Comparison of ENCODE assay signal across 9 mouse cellular contexts in genomic region chr1:79860411-79861039, GRCm38 (mm10). TPM values are rescaled to one million over a fixed set of nuclear protein-coding genes. Genes with fewer than 3 reads are reported as not detected.
DNase-seq lines count a peak whose midpoint lies in the region; ATAC-seq and TF ChIP-seq lines count a peak whose summit lies in the region.
"Had no signal": no experiment of that assay in that cellular context is flagged by ENCODE, and none has a peak within 500 bp of the region (broad histone marks: within the 10 kb centered on the region; RNA-seq: fewer than 3 reads in every experiment).

No protein-coding gene starts in this region.

- no peak for TF ChIP-seq POLR2A in cortical plate, adult 2 months (IDR thresholded peaks at IDR 0.05; ENCODE audit: extremely low read depth, insufficient read depth, low read length)

- no peak overlapping the region for H3K9ac ChIP-seq in kidney, embryonic 16.5 days (replicated peaks; ENCODE audit: low read length)
- no peak overlapping the region for H3K9ac ChIP-seq in limb, embryonic 12.5 days (replicated peaks)

- 40% methylated on average over 12 of the region's 12 CpGs for WGBS in kidney, embryonic 16.5 days
- WGBS in limb, embryonic 12.5 days = 31% methylated on average over 12 of the region's 12 CpGs

- ATAC-seq in kidney, embryonic 16.5 days (ENCODE audit: low FRiP score, low TSS enrichment) = no peak
- no peak for ATAC-seq in limb, embryonic 12.5 days (ENCODE audit: insufficient number of reproducible peaks, insufficient read depth, low FRiP score, low TSS enrichment, low read depth)
- ATAC-seq in monocyte, adult 5-6 weeks (replicated peaks; ENCODE audit: insufficient number of reproducible peaks, low FRiP score, low TSS enrichment, poor library complexity, severe bottlenecking) = no peak

- H3K4me1 ChIP-seq in kidney, embryonic 16.5 days (ENCODE audit: insufficient read depth, low read length) = peaks cover 36% of the 10 kb centered on the region
- H3K4me1 ChIP-seq in cortical plate, adult 2 months (ENCODE audit: control insufficient read depth, insufficient read depth, low read length) = peaks cover 3% of the 10 kb centered on the region
- peaks cover 54% of the 10 kb centered on the region for H3K4me1 ChIP-seq in limb, embryonic 12.5 days (replicated peaks)

- no peaks in the 10 kb centered on the region for H3K36me3 ChIP-seq in kidney, embryonic 16.5 days (ENCODE audit: insufficient read depth, low read length)
- H3K36me3 ChIP-seq in limb, embryonic 12.5 days = no peaks in the 10 kb centered on the region

- H3K4me2 ChIP-seq in kidney, embryonic 16.5 days (replicated peaks; ENCODE audit: low read depth, low read length) = no peak overlapping the region
- H3K4me2 ChIP-seq in limb, embryonic 12.5 days = peak overlapping the region; percentile 6; the same call in 1 of the 2 replicates

- H3K27me3 ChIP-seq in kidney, embryonic 16.5 days (ENCODE audit: insufficient read depth, low read length) = no peaks in the 10 kb centered on the region
- H3K27me3 ChIP-seq in limb, embryonic 12.5 days = peaks cover 22% of the 10 kb centered on the region; the same call in 1 of the 2 replicates

- peak overlapping the region; percentile 9; the same call in 1 of the 2 replicates for H3K27ac ChIP-seq in kidney, embryonic 16.5 days (ENCODE audit: low read length)
- H3K27ac ChIP-seq in cortical plate, adult 2 months (ENCODE audit: insufficient read depth, low read length) = 0 out of 2 replicates have a peak overlapping the region, but pooled peaks have one; percentile 21
- peak overlapping the region; percentile 37; the same call in 1 of the 2 replicates for H3K27ac ChIP-seq in limb, embryonic 12.5 days
- H3K27ac ChIP-seq: gastrocnemius, adult 2 months had no signal

- no peak for TF ChIP-seq CTCF in cortical plate, adult 2 months (IDR thresholded peaks at IDR 0.05; ENCODE audit: extremely low read depth, insufficient read depth, low read length)

- H3K4me3 ChIP-seq in kidney, embryonic 16.5 days (ENCODE audit: low read length) = no peak overlapping the region
- H3K4me3 ChIP-seq in cortical plate, adult 2 months (ENCODE audit: insufficient read depth, low read length) = no peak overlapping the region
- no peak overlapping the region for H3K4me3 ChIP-seq in limb, embryonic 12.5 days (replicated peaks)
- H3K4me3 ChIP-seq: gastrocnemius, adult 2 months had no signal

- no peaks in the 10 kb centered on the region for H3K9me3 ChIP-seq in kidney, embryonic 16.5 days (ENCODE audit: low read length)
- no peaks in the 10 kb centered on the region for H3K9me3 ChIP-seq in limb, embryonic 12.5 days

- DNase-seq in adrenal gland, postnatal 10 days = peak; percentile 3
- DNase-seq in adrenal gland, postnatal 36 days = no peak
- no peak for DNase-seq in kidney, postnatal 25 days
- no peak for DNase-seq in natural killer cell, adult 2 months (ENCODE audit: low spot score in 2 of 2)
- DNase-seq: gastrocnemius, adult 2 months had no signal

RNA-seq across cellular contexts. Expression of gene Serpine2, which starts 0.5 kb away (rescaled TPM):
- 10 to 100 TPM; 15.9 to 25.7 TPM for total RNA-seq in adrenal gland, postnatal 10 days (2021)
- total RNA-seq in adrenal gland, postnatal 36 days (2021) = 10 to 100 TPM in 1 of 2 experiments, 1 to 10 TPM in 1; 9.2 to 16.0 TPM
- 156 and 176 TPM in 2 replicates for polyA plus RNA-seq in kidney, embryonic 16.5 days (2015; fragmentation: Nextera tagmentation; extraction: Ambion mirVana)
- 135 and 149 TPM in 2 replicates for polyA plus RNA-seq in cortical plate, adult 2 months (2012; rRNA removed)
- polyA plus RNA-seq in limb, embryonic 12.5 days (2016; fragmentation: Nextera tagmentation; extraction: Ambion mirVana) = 180 and 186 TPM in 2 replicates
- total RNA-seq in monocyte, adult 5-6 weeks (2017) = 3.4 to 7.1 TPM in 2 of 3 replicates, not detected in the other
